Mouse (Mus musculus): Measurements from ENCODE around the gene Sbk2.
"Not testable (repeated sequence)": the region's sequence is repeated elsewhere in the genome, so short reads cannot be mapped to it uniquely, and the experiment has no call there.

The Sbk2 gene

GRCm38 (mm10) chr7:4964272-4964671, at the start of gene Sbk2:
Sbk2 (minus strand) TSS chr7:4964406.
- peak; percentile 75 for DNase-seq (ENCODE audit: low spot score)

- no peak for DNase-seq (ENCODE audit: low spot score)
Measured at GRCm38 (mm10) chr7:5012681-5013513, 48.7 kb upstream of the Sbk2 start.

DNA sequence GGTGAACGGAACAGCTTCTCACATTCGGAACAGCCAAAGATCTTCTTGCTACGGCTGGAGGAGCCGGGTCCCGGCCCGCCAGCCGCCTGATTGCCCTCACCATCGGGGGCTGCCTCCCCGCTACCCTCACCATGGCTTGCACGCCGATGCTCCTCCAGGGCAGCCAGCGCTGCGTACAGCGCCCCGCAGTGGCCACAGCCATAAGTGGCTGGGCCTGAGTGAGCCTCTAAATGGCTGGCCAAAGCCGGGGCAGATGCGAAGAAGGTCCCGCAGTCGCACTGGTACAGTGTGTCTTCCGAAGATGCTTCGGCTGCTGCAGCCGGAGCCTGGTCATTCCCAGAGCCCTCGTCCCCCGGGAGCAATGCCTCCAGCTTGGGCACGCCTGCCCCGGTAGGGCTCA, 44.0 kb upstream of the Sbk2 start:
- DNase-seq (ENCODE audit: low spot score), result no peak

GRCm38 (mm10) chr7:5002876-5003275, 38.7 kb upstream of the Sbk2 start:
- DNase-seq (ENCODE audit: low spot score), result not testable (repeated sequence)

GRCm38 (mm10) chr7:4999876-5000275, 35.7 kb upstream of the Sbk2 start:
- no peak for DNase-seq (ENCODE audit: low spot score)

DNA sequence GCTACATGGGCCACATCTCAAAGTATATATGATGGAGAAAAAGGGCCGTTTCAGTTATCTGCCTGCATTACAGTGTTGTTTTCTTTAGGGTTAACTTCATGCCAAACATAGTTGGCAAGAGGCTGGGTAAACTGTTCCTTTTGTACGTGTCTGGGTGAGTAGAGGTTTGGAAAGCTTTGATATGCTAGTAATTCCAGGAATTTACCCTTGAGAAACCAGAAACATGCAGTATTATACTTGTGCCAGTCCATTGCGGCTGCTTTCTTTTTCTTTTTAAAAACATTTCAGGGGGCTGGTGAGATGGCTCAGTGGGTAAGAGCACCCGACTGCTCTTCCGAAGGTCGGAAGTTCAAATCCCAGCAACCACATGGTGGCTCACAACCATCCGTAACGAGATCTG, 32.7 kb upstream of the Sbk2 start:
- DNase-seq (ENCODE audit: low spot score), result no peak

- peak; percentile 93 for DNase-seq (ENCODE audit: low spot score)
Measured at GRCm38 (mm10) chr7:4996003-4996895, 32.0 kb upstream of the Sbk2 start, which contains the start of gene Zfp579. Zfp579 (minus strand) TSS chr7:4996158.

- DNase-seq (ENCODE audit: low spot score), result no peak
Measured at GRCm38 (mm10) chr7:4995268-4996002, 31.2 kb upstream of the Sbk2 start.

DNA sequence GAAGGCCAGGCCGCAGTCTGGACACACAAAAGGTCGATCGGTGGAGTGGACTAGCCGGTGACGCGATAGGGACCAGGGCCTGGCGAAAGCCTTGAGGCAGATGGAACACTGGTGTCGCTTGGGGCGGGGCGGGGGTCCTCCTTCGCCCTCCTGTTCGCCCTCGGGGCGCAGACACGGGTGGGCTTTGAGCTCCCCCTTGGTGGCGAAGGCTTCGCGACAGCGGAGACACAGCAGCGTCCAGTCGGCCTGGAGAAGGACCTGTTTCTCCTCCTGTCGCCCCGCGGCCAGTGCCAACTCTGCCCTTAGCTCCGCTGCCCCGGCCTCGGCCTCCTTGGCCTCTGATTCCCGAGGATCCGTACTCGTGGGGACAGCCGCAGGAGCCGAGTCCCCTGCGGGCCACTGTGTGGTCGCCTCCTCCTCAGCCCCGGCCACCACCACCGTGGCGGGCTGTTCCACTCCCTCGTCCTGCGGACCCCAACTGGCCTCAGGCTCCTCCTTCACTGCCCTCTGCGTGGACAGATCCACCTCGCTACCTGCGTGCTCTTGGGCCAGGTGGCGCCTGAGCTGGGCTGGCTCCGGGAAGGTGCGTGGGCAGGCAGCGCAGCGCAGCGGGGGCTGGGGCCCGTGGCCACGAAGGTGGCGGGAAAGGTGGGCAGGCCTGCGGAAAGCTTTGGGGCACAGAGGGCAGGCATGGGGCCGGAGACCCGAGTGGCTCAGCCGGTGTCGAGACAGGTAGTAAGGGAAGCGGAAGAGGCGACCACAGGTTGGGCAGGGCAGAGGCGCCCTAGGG, 30.0 kb upstream of the Sbk2 start:
- DNase-seq (ENCODE audit: low spot score), result no peak

- no peak for DNase-seq (ENCODE audit: low spot score)
Measured at GRCm38 (mm10) chr7:4993347-4993998, 29.3 kb upstream of the Sbk2 start.

GRCm38 (mm10) chr7:4988250-4988649, 24.0 kb upstream of the Sbk2 start:
- no peak for DNase-seq (ENCODE audit: low spot score)

GRCm38 (mm10) chr7:4976832-4977231, 12.6 kb upstream of the Sbk2 start:
- no peak for DNase-seq (ENCODE audit: low spot score)

- no peak for DNase-seq (ENCODE audit: low spot score)
Measured at GRCm38 (mm10) chr7:4975455-4975854, 11.2 kb upstream of the Sbk2 start.

- peak; percentile 24 for DNase-seq (ENCODE audit: low spot score)
Measured at GRCm38 (mm10) chr7:4972321-4973047, 8.3 kb upstream of the Sbk2 start.

DNA sequence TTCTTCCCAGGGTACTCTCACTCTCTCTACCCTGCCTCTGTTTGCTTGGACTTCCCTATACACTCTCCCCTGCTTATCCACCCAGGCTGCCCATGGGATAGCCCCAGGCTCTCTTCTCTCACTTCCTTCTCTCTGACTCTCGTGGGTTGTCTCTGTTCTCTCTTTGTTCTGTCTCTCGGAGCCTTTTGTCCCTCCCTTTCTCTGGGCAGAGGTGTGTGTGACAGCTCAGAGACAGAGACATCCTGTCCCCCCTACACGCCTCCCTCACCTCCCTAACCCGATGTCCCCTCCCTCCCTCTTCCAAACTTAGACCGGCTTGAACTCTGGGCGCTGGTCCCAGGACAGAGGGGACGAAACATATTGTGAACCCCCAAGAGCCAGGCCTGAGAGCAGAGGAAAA, 7.5 kb upstream of the Sbk2 start:
- DNase-seq (ENCODE audit: low spot score), result no peak

- no peak for DNase-seq (ENCODE audit: low spot score)
Measured at GRCm38 (mm10) chr7:4971068-4971467, 6.9 kb upstream of the Sbk2 start, which contains the start of gene Sbk3. Sbk3 (minus strand) TSS chr7:4971168.

GRCm38 (mm10) chr7:4964988-4965387, 782 bp upstream of the Sbk2 start:
- no peak for DNase-seq (ENCODE audit: low spot score)

- DNase-seq (ENCODE audit: low spot score), result no peak
Measured at GRCm38 (mm10) chr7:4963527-4963926, 679 bp downstream of the Sbk2 start.

GRCm38 (mm10) chr7:4957361-4957760, 6.8 kb downstream of the Sbk2 start:
- DNase-seq (ENCODE audit: low spot score), result no peak

DNA sequence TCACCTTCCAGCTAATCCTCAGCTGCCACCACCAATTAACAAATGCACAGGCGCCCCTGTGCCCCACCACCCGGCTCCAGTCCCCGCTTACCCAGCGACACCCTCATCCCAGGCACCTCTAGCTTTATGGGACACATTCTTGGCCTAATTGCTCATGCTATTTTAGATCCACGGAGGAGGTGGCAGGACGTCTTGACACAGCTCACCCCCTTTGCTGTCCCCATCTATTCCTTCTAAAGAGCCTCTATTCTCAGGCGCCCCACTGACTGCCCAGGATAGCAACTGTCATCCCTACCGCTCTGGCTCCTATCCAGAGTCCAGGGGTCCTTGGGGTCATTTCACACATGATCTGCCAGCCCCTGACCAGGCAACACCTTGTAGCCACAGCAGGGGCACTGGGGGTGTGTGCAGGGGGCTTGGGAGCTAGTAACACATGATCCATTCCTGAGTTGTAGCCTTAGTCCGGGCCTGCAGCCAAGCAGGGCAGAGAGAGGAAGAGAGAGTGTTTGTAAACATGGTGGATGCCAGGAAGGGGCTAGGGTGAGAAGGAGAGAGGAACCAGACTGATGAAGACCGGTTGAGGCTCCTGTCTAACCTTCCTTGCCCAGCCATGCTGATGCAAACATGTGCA, 10.3 kb downstream of the Sbk2 start:
- DNase-seq (ENCODE audit: low spot score), result no peak
